Mouse (Mus musculus) cerebellum, adult (tissue): ENCODE results near the gene Ctu1.
A peak's percentile ranks its signal among the peaks of the same experiment; 100 is the strongest.
"Not testable (repeated sequence)": the region's sequence is repeated elsewhere in the genome, so short reads cannot be mapped to it uniquely, and the experiment has no call there.

ENCODE experiments used
- ATAC-seq: cut with Nextera tagmentation; 2 replicates; pipeline ENCODE4 v1.9.2; 2017; ENCODE audit warnings: mild to moderate bottlenecking, moderate library complexity, mixed read lengths; ENCODE audit not compliant: insufficient number of reproducible peaks, low FRiP score, low TSS enrichment

Ctu1 gene

DNA sequence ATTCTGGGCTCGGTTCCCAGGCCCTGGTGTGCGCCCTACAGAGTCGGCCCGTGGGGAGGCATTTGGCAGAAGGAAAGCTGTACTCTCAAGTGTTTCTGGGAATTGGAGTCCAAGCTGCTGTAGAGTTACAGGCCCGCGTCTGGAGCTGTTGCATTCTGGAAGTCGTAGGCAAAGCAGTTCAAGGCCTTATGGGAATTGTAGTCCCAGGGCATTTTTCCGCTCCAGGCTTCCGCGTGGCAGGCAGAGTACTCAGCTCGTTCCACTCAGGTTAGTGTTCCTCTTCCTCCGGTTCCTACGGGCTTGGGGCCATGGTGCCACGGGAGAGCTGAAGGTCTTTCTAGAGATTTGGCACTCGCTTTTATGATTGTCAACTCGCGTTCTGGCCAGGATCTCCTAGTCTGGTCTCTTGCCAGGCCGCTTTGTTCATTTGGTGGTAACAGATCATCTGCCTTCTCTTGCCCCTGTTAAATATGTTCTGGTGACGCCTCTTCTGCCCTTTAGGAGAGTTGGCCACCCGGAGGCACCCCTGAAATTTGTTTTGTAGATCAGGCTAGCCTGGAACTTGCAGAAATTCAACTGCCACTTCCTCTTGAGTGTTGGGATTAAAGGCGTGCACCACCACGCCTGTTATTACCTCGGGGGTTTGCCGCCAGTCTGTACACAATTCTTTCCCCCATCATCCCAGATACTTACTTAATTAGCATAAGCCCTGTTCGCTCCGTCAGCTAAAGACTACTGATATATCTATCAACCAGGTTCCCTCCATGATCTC is at the start of gene Ctu1:
Gene Ctu1, plus strand, starts transcription at position 208 of the 772 bp plus-strand sequence.
- peak; percentile 97 for ATAC-seq

DNA sequence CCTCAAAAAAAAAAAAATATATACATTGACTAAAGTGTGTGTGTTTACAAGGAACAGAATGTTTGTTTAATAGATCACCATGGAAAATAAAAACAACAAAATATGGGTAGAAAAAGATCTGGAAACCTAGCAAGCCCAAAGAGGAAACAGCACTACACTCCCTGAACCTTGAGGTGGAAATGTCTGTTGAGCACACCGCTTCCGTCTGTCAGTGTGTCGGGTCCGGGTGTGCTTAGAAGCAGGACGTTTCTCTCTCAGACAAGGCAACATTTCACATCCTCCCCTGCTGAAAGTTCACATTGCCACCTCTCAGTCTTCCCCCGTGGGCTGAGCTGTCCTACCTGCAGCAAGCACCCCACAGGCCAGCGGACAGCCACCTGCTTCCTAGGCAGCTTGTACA is 48.9 kb upstream of the Ctu1 start:
- ATAC-seq, result no peak

DNA sequence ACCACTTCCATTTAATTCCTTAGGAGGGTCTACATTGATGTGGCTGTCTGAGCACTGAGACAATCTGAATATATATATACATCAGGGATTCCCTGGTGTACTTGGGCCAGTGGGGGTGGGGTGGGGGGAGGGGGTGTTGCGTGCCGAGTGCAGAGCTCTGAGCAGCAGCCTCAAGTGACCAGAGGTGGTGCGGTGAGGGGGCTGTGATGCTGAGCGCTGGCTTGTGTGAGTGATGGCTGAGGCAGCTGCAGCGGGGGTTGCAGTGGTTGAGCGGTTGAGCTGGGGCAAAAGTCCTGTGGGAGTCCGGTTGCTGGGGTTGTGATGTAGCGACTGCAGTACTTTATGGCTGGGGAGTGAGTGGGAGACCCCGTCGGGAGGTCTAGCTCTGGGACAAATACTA is 48.0 kb upstream of the Ctu1 start:
- no peak for ATAC-seq

DNA sequence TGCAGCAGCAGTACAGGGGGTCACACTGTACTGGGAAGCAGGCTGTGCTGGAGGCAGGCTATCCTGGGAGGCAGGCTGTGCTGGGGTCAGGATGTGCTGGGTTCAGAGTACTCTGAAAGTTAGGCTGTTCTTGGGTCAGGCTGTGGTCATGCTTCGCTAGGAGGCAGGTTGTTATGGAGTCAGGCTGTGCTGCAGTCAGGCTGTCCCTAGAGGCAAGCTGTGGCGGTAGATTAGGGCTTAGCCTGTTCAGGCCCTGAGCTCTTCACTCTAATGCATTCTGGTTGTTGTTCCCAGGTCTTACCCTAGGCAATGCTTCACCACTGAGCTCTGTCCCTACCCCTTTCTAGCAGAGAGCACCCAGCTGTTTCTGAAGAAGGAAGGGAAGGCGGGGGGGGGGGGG is 46.8 kb upstream of the Ctu1 start:
- no peak for ATAC-seq

DNA sequence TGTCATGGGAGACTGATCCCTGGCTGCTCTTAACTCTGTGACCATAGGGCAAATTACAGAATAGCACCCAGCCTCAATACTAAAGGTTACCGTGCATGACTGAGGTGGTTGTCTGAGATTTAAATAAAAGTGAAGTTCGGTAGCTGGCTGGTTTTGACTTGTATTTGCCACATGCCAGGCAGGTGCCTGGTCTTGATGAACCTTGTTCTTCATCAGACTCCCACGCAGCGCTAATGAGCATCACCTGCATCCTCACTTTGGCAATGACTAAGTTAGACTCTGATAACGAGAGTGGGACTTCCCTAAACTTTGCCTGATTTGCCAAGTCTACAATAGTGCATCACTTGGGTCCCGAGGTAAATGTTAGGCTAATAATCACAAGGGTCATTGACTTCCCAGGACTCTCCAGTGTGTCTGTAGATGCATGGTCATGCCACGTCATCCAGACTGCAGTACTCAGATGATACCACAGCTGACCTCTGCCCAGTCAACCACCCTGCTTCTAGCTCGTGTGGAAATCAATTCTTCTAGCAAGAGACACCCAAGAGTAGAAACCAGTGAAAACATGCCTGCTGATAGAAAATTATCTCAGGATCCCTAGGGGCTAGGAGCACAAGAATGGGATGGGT is 45.9 kb upstream of the Ctu1 start:
- no peak for ATAC-seq

DNA sequence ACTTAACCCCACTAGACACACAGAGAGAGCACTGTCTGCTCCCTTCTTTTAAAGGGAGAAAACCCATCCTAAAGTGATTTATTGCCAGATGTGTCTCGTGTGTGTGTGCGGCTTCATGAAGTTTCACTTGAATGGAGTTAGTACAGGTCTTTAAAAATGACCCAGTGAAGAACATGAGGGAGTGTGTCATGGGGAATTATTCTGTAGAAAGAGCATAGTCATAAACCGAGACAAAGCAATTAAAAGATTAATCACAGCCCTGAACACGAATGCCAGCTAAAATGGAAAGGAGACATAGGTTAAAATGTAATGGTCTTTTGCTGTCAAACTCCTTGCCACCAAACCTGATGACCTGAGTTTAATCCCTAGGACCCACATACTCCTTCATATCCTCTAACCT is 37.9 kb upstream of the Ctu1 start:
- no peak for ATAC-seq

DNA sequence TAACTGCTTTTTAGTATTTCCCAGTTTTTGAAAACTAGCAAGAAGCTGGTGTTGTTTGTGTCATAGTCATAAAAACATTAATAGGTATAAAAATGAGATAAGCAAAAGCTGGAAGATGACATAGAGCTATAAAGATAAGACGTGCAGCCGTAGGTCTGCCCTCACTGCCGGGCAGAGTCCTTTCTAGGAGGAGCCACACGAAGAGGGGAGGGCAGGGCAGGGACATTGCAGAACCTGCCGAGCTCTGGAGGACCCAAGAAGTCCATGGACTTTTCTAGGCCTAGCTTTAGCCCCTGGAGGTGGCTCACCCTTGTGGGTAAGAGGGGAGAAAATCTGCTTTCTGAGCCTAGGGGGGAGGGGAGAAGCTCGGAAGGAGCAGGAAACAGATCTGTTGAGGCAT is 37.3 kb upstream of the Ctu1 start, which contains the start of gene Ceacam18:
Gene Ceacam18, plus strand, starts transcription at position 208 of the 400 bp plus-strand sequence.
- no peak for ATAC-seq

DNA sequence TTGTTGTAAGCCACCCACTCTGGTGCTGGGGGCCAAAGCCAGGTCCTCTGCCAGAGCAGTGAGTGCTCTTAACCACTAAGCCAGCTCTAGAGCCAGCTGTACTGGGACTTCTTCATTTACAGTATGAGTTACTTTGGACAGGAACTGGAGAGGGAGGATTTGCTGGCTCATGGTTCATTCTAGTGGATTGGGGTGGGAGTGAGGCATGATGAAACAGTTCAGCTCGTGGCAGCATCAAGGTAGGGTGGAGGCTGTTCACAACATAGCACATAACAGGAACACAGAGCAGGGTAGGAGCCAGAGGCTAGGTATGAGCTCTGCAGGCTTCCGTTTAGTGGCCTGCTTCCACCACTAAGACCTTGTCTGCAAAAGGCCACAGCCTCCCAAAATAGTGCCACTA is 35.6 kb upstream of the Ctu1 start:
- ATAC-seq, result no peak

DNA sequence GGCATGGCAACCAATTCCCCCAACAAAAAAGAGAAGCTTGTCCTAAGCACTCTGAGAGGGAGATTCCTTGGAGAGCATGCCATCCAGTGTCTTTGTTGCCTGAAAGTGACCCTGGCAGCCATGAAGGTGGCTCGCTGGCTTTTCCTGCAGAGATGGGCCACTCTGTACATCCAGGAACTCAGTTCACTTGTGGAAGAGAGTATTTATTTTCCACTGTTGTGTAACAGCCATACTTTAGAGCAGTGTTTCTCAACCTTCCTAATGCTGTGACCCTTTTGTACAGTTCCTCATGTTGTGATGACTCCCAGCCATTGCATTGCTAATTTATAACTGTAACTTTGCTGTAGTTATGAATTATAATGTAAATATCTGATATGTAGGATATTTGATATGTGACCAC is 34.7 kb upstream of the Ctu1 start:
- ATAC-seq, result no peak

DNA sequence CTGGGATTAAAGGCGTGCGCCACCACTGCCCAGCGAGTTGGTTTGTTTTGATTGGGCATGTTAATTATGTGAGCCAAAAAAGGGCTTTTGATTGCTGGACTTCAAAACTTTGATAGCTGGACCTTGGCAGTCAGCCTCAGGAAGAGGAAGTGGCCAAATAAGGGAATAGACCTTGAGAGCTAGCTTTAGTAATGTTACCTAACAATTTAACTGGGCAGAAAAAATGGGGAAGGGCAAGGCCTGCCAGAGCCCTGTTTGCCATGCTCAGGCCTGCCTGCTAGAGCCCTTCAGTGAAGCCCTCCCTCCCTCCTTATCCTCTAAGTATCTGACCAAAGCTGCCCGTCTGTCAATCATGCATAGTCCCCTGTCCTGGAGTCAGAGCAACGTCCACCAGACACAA is 29.2 kb upstream of the Ctu1 start:
- no peak for ATAC-seq

DNA sequence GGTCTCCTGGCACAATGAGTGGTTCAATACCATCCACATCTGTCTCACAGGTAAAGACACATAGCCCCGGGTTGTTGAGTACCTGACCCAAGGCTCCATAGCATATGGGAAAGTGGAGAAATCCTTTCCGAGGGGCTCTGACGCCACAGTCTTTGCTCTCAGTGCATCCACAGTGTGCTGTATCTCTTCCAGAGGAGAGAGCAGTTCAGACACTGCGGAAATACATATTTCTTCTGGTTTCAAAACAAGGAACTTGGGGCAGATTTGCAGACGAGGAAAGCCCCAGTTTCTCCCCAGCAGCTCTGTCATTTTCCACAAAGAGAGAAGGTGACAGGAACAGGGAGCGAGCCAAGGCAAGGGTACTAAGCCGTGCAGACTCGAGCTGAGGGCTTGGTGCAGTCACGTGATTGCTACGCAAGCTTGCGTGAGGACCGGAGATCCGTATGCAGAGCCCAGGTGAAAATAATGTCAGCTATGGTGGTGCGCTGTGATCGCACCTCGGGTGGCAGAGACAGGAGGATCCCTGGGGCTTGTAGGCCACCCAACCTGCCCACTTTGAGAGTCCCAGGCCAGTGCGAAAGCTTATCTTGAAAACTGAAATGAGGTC is 28.7 kb upstream of the Ctu1 start:
- ATAC-seq, result no peak

DNA sequence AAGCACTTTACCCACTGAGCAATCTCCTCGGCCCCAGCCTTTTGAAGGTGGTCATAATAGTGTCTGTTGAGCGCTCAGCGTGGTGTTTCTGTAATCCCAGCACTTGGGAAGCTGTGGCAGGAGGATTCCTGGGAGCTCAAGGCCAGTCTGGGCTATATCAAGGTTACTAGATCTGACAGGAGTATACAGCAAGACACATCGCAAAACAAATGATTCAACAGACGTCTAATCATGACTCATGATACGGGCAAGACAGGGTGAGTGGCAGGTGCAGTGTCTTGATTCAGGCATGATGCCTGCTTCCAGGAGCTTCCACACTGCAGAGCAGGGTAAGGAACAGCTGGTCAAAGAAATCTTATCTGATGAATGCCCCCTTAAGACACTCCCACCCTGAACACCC is 19.1 kb upstream of the Ctu1 start:
- ATAC-seq, result no peak

DNA sequence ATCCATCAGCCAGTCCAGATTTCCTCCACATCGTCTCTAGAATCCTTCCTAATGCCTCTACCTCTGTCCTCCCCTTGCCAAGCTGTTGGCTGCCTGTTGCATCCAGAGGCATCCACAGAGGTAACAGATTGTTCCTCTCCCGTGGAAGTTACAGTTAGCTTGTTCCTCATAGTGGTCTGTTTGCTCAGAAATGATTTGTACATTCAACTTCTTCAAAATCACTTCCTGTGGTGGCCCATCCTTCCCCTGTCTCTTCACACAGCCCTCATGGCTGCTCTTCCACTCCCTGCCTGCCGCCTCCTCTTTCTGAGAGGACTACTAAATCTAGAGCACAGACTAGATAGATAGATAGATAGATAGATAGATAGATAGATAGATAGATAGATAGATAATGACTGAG is 17.3 kb upstream of the Ctu1 start:
- ATAC-seq, result no peak

DNA sequence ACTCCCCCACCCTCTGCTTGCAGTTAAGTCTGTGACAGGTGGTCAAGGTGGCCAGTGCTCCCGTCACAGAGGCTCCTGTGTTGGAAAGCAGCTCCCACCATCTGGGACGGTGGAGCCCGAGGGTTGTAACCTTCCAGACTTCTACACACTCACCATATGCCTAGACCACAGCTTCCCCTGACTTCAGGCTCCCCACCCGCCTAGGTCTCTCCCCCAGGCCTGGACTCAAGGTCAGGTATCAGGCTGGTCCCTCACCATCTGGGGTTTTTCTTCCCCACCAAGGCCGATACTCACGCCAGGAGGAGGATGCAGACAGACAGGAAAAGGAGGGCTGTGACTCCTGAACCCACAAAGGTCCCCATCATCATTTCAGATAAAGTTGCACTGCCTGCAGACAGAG is 15.6 kb upstream of the Ctu1 start:
- no peak for ATAC-seq

DNA sequence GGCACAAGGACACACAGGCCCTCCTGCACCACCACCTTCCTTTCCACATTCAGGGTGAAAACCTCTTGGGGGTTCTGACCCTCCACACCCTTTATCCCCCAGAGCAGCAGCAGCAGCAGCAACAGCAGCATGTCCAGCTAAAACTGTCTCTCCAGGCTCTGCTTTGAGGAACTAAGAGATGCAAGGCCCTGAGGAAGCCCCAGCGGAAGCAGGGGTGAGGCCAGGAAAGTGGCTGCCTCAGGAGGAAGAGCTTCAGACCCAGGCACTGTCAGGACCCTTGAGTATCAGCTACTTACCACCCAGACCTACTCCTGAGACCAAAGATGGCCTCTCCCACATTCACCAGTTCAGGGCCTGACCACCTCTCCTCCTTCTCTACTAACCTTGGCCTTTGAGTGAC is 11.8 kb upstream of the Ctu1 start, which contains the start of gene Siglece:
Gene Siglece, minus strand, starts transcription at position 160 of the 400 bp plus-strand sequence.
- ATAC-seq, result no peak

DNA sequence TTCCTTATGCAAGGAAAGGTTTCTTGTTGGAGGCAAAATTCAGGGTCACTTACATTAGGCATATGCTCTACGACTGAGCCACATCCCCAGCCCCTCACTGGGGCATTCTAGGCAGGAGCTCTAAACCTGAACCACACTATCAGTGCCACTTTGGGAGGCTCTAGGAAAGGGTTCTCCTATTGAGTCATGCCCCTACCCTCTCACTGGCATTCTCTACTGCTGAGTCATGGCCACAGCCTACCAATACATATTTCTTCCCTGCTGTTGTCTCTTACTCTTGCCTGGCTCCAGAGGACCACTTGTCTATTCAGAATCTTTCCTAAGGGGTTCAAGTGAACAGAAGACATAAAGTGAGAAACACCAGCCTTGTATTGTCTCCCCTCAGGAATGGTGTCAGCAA is 9.0 kb upstream of the Ctu1 start:
- ATAC-seq, result no peak

DNA sequence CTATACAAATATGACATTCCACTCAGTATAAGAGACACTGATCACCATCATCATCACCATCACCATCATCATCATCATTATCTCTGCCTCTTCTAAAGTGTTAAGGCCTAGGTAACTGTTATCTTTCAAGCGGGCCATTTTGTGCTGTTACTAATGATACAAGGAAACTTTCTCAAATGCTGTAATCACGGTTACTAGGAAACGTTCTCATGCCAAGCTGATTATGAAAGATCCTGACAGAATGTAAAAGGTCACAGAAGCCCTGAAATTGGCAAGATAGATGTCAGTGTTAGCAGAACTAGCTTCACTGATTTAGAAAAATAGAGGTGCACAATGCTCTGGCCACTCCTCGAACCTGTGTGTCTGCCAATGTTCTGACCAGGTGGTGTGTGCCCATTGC is 4.6 kb upstream of the Ctu1 start:
- ATAC-seq, result not testable (repeated sequence)

DNA sequence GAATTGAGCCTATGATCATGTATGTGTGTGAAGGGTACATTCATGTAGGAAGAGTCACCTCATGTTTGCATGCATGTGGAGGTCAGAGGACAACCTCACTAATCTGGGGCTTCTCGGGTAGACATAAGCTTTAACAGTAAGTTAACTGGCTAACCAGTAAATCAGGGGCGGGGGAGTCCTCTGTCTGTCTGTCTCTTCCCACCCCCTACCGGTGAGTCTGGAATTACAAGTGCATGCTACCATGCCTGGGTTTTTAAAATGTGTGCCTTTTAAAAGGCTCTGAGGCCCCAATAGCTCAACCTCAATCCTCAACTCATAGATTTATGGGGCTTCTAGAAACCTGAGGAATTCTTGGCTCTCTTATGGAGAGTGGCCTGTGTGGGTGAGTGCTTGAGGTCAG is 3.2 kb upstream of the Ctu1 start:
- ATAC-seq, result no peak

DNA sequence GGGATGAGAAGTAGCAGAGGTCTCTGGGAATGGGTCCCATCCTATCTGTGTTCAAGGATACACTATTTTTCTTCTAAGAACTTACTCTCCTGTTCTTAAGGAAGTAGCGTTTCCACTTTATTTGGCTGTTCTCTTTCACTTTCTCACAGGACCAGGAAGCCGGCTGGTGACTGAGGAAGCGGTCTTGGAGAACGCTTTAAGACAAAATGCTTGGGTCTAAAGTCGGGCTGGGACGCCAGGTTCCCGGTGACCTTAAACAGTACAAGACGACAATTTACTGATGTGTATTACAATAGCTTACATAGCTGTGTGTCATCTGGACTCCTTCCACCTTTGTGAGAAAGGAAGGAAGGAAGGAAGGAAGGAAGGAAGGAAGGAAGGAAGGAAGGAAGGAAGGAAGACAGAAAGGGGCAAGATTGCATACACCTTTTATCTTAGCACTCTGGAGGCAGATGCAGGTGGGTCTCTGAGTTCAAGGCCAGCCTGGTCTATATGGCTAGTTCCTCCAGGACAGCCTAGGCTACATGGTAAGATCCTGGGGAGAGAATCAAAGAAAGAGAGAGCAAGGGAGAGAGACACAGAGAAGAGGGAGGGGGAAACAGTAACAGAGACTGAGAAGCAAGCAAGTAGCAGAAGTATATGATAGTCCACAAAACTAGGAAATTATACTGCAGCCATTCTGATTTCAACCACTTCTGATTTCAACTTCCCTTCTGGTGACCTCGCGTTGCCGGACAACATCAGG is 580 bp upstream of the Ctu1 start:
- ATAC-seq, result 0 out of 2 replicates have a peak, but pooled peaks have one; percentile 5

DNA sequence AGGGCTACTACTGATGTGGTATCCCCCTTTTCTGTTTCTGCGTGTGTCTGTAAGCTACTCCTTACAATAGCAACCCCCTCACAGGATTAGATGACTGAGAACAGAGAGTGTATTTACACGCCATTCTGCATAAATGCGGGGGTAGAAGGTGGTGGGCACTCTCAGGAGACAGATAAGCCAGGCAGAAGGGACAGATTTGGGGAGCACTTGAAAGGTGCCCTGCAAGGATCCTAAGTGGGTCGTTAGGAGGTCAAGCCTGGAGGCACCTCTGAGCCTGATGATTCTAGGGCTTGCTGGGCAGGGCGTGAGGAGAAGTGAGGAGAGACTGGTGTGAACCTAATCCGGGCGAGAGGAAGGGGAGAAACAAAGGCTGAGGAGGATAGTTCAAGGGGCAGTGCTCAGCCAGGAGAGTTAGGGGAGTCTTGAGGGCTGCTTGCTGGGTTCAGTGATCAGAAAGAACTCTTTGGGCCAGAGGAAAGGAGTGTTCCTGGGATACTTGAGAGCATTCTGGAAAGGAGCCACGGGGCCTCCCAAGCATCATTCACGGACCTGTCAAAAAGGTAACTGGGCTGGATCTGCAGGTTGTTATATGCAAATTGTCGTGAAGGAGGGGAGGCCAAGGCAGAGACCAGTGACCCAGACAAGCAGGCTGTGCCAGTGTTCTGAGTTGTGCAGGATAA is 905 bp downstream of the Ctu1 start:
- ATAC-seq, result no peak
